Mouse (Mus musculus) bone marrow, adult 2 months (tissue): ENCODE results near the gene Acpp. TPM values are rescaled to one million over a fixed set of nuclear protein-coding genes. Genes with fewer than 3 reads are reported as not detected.

ENCODE experiments used
- H3K27ac ChIP-seq: fragments of 200-500 bp; 2 replicates; pipeline ENCODE4 v1.5.1; 2012; ENCODE audit warnings: low read depth, mild to moderate bottlenecking, control low read depth, inconsistent platforms, low read length; ENCODE audit not compliant: control insufficient read depth, poor library complexity, insufficient read depth
- H3K4me1 ChIP-seq: fragments of 200-500 bp; 2 replicates; pipeline ENCODE4 v1.6.1; 2011; ENCODE audit warnings: low read length; ENCODE audit not compliant: control insufficient read depth, insufficient read depth
- H3K4me3 ChIP-seq: fragments of 200-500 bp; replicated peaks from 2 replicates; pipeline ENCODE3; 2011; ENCODE audit warnings: mild to moderate bottlenecking, low read depth, low read length, control low read depth; ENCODE audit not compliant: control insufficient read depth
- CTCF ChIP-seq: fragments of 200-500 bp; IDR thresholded peaks from 2 replicates; pipeline ENCODE4 v1.5.1; 2011; ENCODE audit warnings: low read length, control low read depth; ENCODE audit not compliant: control insufficient read depth, insufficient read depth
- POLR2A ChIP-seq: fragments of 200-500 bp; IDR thresholded peaks from 2 replicates; pipeline ENCODE4 v1.6.1; 2011; ENCODE audit warnings: low read depth, mild to moderate bottlenecking, control low read depth, low read length, borderline replicate concordance; ENCODE audit not compliant: control insufficient read depth
- whole genome bisulfite sequencing: fragments of 180-500 bp; shearing (Covaris S2); methylation state at CpG from one replicate; pipeline ENCODE4 v1.1.7; 2018; 5-methylcytosine and 5-hydroxymethylcytosine counted together
- polyA plus RNA-seq: library from polyadenylated mRNA; stranded (reverse); fragments of >200 nt; gene quantifications from 2 replicates; pipeline ENCODE4 v1.2.4, GENCODE M21; 2011; ENCODE audit warnings: low replicate concordance; ENCODE audit not compliant: missing spikeins, insufficient read depth, insufficient read length

The Acpp gene
- polyA plus RNA-seq, 1 experiment, result 3.2 TPM

- Histone ChIP-seq H3K27ac (no peak overlapping the region), H3K4me3 (no peak overlapping the region), H3K4me1 (no peaks in the 10 kb centered on the region)
- 81% methylated on average over 11 of the region's 11 CpGs for WGBS
- TF ChIP-seq CTCF, result no peak
- TF ChIP-seq POLR2A, result no peak
These were observed 21.2 kb downstream of the Acpp start for GRCm38 (mm10) chr9:104316351-104316750.

- WGBS, result 13% methylated on average over 10 of the region's 10 CpGs
- Histone ChIP-seq H3K4me3 (no peak overlapping the region), H3K4me1 (no peaks in the 10 kb centered on the region), H3K27ac (no peak overlapping the region)
- TF ChIP-seq CTCF (peak; percentile 28; the same call in 1 of the 2 replicates), POLR2A (no peak)
These were observed 22.0 kb downstream of the Acpp start for GRCm38 (mm10) chr9:104315499-104315898.

GRCm38 (mm10) chr9:104306734-104307133, 30.8 kb downstream of the Acpp start:
- whole genome bisulfite sequencing, result 23% methylated on average over 6 of the region's 6 CpGs

GRCm38 (mm10) chr9:104305333-104306111, 32.0 kb downstream of the Acpp start:
- no peak overlapping the region for H3K27ac ChIP-seq
- WGBS, result 81% methylated on average over 6 of the region's 6 CpGs
- H3K4me1 ChIP-seq, result no peaks in the 10 kb centered on the region
- no peak overlapping the region for H3K4me3 ChIP-seq
- TF ChIP-seq POLR2A, result no peak
- no peak for TF ChIP-seq CTCF

More at GRCm38 (mm10) chr9:104306734-104307133, 30.8 kb downstream of the Acpp start:
- H3K4me1 ChIP-seq, result no peaks in the 10 kb centered on the region
- no peak overlapping the region for H3K4me3 ChIP-seq
- TF ChIP-seq POLR2A (no peak), CTCF (peak; percentile 78)
- no peak overlapping the region for H3K27ac ChIP-seq

GRCm38 (mm10) chr9:104304800-104305199, 32.7 kb downstream of the Acpp start:
- H3K4me3 ChIP-seq, result no peak overlapping the region
- WGBS, result 79% methylated on average over 10 of the region's 10 CpGs
- no peak overlapping the region for H3K27ac ChIP-seq
- TF ChIP-seq POLR2A, result no peak
- TF ChIP-seq CTCF, result no peak
- no peaks in the 10 kb centered on the region for H3K4me1 ChIP-seq

GRCm38 (mm10) chr9:104304376-104304775, 33.2 kb downstream of the Acpp start:
- Histone ChIP-seq H3K4me1 (no peaks in the 10 kb centered on the region), H3K4me3 (no peak overlapping the region), H3K27ac (no peak overlapping the region)
- WGBS, result 79% methylated on average over 4 of the region's 4 CpGs
- TF ChIP-seq POLR2A (no peak), CTCF (no peak)

- Histone ChIP-seq H3K4me1 (no peaks in the 10 kb centered on the region), H3K27ac (no peak overlapping the region), H3K4me3 (no peak overlapping the region)
- no peak for TF ChIP-seq CTCF
- no peak for TF ChIP-seq POLR2A
- WGBS, result 73% methylated on average over 12 of the region's 12 CpGs
These were observed 37.0 kb downstream of the Acpp start for GRCm38 (mm10) chr9:104300569-104300968.

GRCm38 (mm10) chr9:104297041-104297440, 40.5 kb downstream of the Acpp start:
- WGBS, result 64% methylated on average over 3 of the region's 3 CpGs

More at GRCm38 (mm10) chr9:104297041-104297440, 40.5 kb downstream of the Acpp start:
- TF ChIP-seq CTCF (no peak), POLR2A (no peak)
- H3K4me3 ChIP-seq, result no peak overlapping the region
- no peaks in the 10 kb centered on the region for H3K4me1 ChIP-seq
- H3K27ac ChIP-seq, result no peak overlapping the region
